Comparison of ENCODE assay signal across 8 mouse cellular contexts in the genomic region with DNA sequence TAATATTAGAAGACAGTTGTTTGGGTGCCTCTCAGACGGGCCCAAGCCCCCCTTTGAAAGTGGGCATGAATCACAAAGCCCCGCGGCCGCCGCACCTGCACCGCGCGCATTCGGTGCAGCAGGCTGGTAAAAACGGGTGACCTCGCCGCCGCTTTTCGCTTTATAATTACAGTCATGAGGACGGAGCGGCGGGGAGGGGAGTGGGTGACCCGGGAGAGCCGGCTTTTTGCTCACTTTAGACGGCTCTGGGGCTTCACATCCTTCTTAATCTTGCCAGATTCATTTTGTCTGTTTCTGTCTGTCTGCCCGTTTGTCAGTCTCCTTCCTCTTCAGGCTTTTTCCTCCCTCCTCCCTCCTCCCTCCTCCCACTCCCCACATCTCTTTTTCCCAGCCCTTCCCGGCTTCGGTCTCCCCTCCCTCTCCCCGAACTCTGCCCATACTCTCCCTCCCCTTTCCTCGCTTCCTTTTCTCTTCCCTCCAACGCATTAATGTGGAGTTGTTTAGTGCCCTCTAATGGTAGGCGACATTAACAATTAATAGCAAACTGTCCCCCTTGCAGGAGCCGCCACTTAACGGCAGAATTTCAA. TPM values are rescaled to one million over a fixed set of nuclear protein-coding genes. Genes with fewer than 3 reads are reported as not detected.
DNase-seq lines count a peak whose midpoint lies in the region; ATAC-seq and TF ChIP-seq lines count a peak whose summit lies in the region.

No protein-coding gene starts in this region.

- H3K27ac ChIP-seq in thymus, adult 2 months (ENCODE audit: control insufficient read depth, insufficient read depth, low read length), result no peak overlapping the region

- intact Hi-C loops in left cerebral cortex, postnatal 25 days (cut with DNase I), result loop anchor here (2.0 kb wide), 2 partner anchors 384 to 584 kb away; no protein-coding TSS in a partner anchor

- no peak for TF ChIP-seq POLR2A in thymus, adult 2 months (IDR thresholded peaks at IDR 0.05; ENCODE audit: control insufficient read depth, extremely low read depth, insufficient read depth, low read length, poor library complexity)

- H3K4me3 ChIP-seq in thymus, adult 2 months (ENCODE audit: control insufficient read depth, insufficient read depth, low read length), result peak overlapping the region; percentile 11

- H3K4me1 ChIP-seq in thymus, adult 2 months (replicated peaks; ENCODE audit: control insufficient read depth, insufficient read depth, low read length), result peaks cover 8% of the 10 kb centered on the region; the same call in 1 of the 2 replicates

- no peaks in the 10 kb centered on the region for H3K36me3 ChIP-seq in thymus, adult 2 months (ENCODE audit: control insufficient read depth, insufficient read depth, low read length)

- no peak for DNase-seq in thymus, adult 2 months
- no peak for DNase-seq in thymus, adult 18-20 months
- peak; percentile 48 to 60 for DNase-seq in cerebellum, postnatal 14 days
- DNase-seq in kidney, adult 9 months, result peak; percentile 60
- peak; percentile 62 for DNase-seq in lung, postnatal 10 days
- DNase-seq in retina, postnatal 1 day, result peak; percentile 93
- DNase-seq in left cerebral cortex, postnatal 25 days (ENCODE audit: low spot score in 2 of 2), result no peak

- WGBS in thymus, adult 2 months, result 2% methylated on average over 29 of the region's 29 CpGs

- TF ChIP-seq CTCF in thymus, adult 2 months (IDR thresholded peaks at IDR 0.05; ENCODE audit: borderline replicate concordance, control insufficient read depth, extremely low read depth, insufficient read depth, low read length, poor library complexity), result no peak

- H3K27me3 ChIP-seq in thymus, adult 2 months (ENCODE audit: control insufficient read depth, insufficient read depth, low read length), result peaks cover 18% of the 10 kb centered on the region; the same call in 1 of the 2 replicates

- ATAC-seq in granulocyte monocyte progenitor cell, adult 5-6 weeks (replicated peaks; ENCODE audit: poor library complexity, severe bottlenecking), result peak; percentile 43

RNA-seq across cellular contexts. Expression of a gene that starts 1.6 kb away (rescaled TPM):
- polyA plus RNA-seq in thymus, adult 2 months (2012; rRNA removed), result 2.1 and 2.3 TPM in 2 replicates
- total RNA-seq in granulocyte monocyte progenitor cell, adult 5-6 weeks (2014; fragmentation: Nextera tagmentation), result not detected in 2 replicates
- not detected in 2 replicates for total RNA-seq in granulocyte monocyte progenitor cell, adult 5-6 weeks (2017)
- 10 to 100 TPM in 1 of 2 experiments, 1 to 10 TPM in 1; 7.2 to 11.5 TPM for total RNA-seq in left cerebral cortex, postnatal 25 days (2021)

Comparison
In these comparisons a context has a peak if more than half of its experiments do, and no peak if none do; other contexts are left out.
1. DNase-seq: peak in cerebellum, postnatal 14 days (2 of 2), kidney, adult 9 months (single experiment), lung, postnatal 10 days (single experiment) and retina, postnatal 1 day (single experiment); none in thymus, adult 2 months (single experiment), thymus, adult 18-20 months (0 of 2) and left cerebral cortex, postnatal 25 days (0 of 2).
2. RNA of a gene that starts 1.6 kb away (total RNA-seq): 7.2 to 11.5 TPM in left cerebral cortex, postnatal 25 days; not detected in granulocyte monocyte progenitor cell, adult 5-6 weeks; every median in the first group is over 4 times any median in the second.